Mouse (Mus musculus): ENCODE data around the gene Pcid2.

GRCm38 (mm10) chr8:13037569-13037968 is 67.7 kb downstream of the Pcid2 start:
- no peak for TF ChIP-seq MAFK (IDR thresholded peaks at IDR 0.05; ENCODE audit: insufficient read depth, low read depth, low read length)
- TF ChIP-seq ZNF384 (IDR thresholded peaks at IDR 0.05; ENCODE audit: low read depth, low read length), result no peak
- no peak for TF ChIP-seq ZC3H11A (IDR thresholded peaks at IDR 0.05; ENCODE audit: borderline replicate concordance, low read depth, low read length)

Measured in ES-E14 (cell line).